Mouse (Mus musculus) heart, postnatal 10 days (tissue): ENCODE data around the gene Pld3. TPM values are rescaled to one million over a fixed set of nuclear protein-coding genes. Genes with fewer than 3 reads are reported as not detected.

Experiments used
- DNase-seq, 2 experiments: peaks; one replicate each; pipeline ENCODE4 v3.0.0; 2021
- intact Hi-C: fragments of 180-260 bp; cut with DNase I; formaldehyde crosslinking; loops from one replicate; pipeline ENCODE4 v1.15.1; 2025
- total RNA-seq, 2 experiments: library from RNA; stranded (reverse); gene quantifications; 2 replicates each; pipeline ENCODE4 v1.2.3; 2021

Gene Pld3
- total RNA-seq, 2 experiments from 2014 or later = 32.5 to 35.1 TPM

DNA sequence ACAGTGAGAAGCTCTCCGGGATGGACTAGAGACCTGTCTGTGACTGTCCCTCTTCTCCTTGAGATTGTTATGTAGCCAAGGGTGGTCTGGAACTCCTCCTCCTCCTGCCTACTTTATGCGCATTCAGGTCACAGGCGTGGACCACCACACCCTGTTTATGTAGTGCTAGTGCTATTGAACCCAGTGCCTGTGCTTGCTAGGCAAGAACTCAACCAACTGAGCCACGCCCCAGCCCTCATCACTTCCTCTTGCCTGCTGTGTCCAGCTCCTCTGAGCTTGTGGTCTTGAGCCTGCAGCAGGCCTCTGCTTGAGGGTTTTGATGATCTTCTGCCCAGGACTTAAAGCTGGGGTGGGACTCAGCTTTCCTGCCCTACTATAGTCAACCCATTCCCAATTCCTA, 19.1 kb upstream of the Pld3 start:
- intact Hi-C loops = no loop called here
- no peak for DNase-seq

DNA sequence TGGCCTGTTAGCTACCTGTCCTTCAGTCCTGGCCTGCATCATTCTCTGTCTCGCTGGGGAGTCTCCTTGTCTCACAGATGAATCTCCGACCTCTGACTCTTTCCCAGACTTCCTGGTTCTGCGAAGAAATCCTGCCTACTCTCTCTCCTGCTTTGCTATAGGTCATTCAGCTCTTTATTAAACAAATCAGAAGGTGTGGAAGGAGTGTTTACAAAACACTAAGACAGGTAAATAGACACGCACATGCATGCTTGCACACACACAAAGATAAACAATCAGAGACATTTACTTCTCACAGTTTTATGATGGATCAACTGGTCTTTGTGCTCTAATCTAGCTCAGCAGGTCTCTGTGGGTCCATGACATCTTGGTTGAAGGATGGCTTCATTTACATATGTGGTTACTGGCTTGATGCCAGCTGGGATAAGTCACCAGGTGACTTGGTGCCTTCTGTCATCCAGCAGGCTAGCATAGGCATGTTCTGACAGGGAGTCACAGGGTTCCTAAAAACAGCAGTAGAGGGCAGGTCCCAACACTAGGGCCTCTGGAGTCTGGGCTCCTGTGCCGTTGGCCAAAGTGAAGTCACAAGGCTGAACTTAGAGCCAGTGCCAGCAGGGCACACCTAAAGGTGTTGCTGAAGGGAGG, 16.7 kb upstream of the Pld3 start:
- intact Hi-C loops = no loop called here
- peak; percentile 26 to 52 for DNase-seq

DNA sequence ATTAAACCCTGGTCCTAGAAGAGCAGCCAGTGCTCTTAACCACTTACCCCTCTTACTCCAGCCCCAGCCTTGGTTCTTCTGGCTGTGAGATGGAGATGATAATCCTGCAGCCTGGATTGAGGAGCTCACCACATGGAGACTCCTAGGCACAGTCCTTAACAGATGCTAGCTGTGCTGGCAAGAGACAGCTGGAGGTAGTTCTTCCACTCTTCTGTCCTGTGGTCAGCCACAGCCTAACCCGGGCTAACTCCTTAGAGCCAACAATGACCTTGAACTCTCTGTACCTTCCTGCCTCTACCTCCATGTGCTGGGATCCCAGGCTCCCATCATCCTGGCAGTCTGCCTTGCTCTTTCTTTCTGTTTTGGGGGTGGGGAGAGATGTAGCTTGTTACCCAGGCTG, 8.0 kb upstream of the Pld3 start:
- intact Hi-C loops = no loop called here
- peak in 1 of 2 experiments; percentile 15 for DNase-seq

GRCm38 (mm10) chr7:27560291-27560887, 7.4 kb upstream of the Pld3 start:
- intact Hi-C loops = no loop called here
- DNase-seq = peak; percentile 75 to 81

DNA sequence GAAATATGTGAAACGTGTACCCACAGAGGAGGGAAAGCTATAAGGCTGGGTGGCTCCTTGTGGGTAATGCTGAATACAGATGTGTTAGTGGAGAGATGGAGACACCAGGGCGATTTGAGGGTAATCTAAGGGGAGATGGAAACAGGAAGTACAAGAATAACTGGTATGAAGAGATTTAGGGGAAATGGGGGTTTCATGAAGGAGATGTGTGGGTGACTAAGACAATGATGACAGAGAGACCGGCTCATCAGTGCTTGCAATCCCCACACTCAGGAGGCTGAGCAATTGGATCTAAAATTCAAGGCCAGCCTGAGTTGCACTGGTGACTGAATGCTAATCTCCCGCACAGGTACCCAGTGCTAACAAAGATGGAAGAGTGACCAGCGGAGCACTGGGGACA, 948 bp downstream of the Pld3 start:
- intact Hi-C loops = no loop called here
- no peak for DNase-seq

GRCm38 (mm10) chr7:27549597-27549996, 3.4 kb downstream of the Pld3 start:
- intact Hi-C loops = no loop called here
- DNase-seq = no peak

- intact Hi-C loops = no loop called here
- DNase-seq = no peak
Observed at GRCm38 (mm10) chr7:27544675-27545370, 8.2 kb downstream of the Pld3 start.

- intact Hi-C loops = no loop called here
- no peak for DNase-seq
Observed at GRCm38 (mm10) chr7:27543851-27544250, 9.2 kb downstream of the Pld3 start.

DNA sequence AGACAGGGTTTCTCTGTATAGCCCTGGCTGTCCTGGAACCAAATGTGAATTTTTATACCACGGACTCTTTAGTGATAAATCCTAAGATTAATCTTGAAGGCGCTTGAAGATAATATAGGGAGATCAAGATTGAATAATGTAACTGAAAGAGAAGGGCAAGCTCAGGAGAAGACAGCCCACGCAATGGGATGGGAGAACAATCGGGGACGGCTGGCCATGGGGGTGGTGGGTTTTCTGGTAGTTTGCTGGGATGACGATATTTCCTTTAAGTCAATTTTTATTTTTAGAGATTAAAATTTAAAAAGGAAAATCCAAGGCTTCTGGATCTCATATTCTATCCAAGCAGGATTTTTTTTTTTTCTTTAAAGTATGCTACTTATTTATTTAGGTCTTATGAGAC, 10.0 kb downstream of the Pld3 start:
- DNase-seq = no peak
- intact Hi-C loops = no loop called here

DNA sequence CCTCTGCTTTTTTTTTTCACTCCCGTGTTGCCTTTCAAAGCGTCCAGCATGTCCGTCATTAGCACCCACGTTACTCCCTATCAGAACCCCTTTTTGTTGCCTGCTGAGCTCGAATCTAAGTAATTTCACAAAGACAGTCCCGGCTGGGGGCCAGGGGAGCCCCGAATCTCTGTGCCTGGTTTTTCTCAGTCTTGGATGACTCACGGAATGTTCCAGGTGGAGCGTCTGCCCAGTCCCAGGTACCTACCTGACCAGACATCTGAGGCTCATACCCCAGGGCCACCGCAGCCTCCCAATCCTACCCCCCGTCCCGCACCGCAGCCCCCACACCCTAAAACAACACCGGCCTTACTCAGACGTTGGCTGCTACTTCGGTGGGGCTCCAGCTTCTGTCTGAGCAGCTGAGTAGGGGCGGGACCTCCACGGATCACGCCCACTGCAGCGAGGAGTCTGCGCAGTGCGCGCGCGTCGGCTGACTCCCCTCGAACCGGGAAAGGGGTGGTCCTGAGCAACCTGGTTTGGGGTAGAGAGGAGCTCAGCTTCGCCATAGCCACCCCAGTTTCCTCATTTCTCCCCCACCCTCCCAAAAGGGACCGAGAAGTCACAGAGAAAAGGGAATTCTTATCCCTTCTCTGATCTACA, 10.5 kb downstream of the Pld3 start:
- DNase-seq = peak; percentile 86 to 89
- intact Hi-C loops = no loop called here

- DNase-seq = no peak
- intact Hi-C loops = no loop called here
Observed at GRCm38 (mm10) chr7:27541922-27542321, 11.1 kb downstream of the Pld3 start.

GRCm38 (mm10) chr7:27541431-27541830, 11.6 kb downstream of the Pld3 start:
- DNase-seq = no peak
- intact Hi-C loops = no loop called here

DNA sequence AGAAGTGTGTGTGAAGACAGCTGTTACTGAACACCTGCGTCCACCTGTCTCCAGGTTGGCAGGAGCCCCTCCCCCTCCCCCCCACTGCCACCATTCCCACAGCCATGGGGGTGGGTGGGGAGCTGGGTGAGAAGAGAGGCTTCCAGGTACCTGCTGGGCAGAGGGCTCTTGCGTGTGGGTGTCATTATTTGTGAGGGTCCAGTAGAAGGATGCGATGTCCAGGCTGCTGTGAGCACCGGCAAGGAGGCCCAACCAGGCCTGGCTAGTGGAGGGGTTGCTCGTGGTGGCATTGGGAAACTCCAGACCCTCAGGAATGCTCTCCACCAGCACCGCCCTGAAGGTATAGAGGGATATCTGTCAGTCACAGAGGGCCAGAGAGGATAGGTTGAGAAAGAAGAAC, 12.1 kb downstream of the Pld3 start:
- no peak for DNase-seq
- intact Hi-C loops = no loop called here

GRCm38 (mm10) chr7:27540521-27540920, 12.5 kb downstream of the Pld3 start:
- intact Hi-C loops = no loop called here
- DNase-seq = no peak

DNA sequence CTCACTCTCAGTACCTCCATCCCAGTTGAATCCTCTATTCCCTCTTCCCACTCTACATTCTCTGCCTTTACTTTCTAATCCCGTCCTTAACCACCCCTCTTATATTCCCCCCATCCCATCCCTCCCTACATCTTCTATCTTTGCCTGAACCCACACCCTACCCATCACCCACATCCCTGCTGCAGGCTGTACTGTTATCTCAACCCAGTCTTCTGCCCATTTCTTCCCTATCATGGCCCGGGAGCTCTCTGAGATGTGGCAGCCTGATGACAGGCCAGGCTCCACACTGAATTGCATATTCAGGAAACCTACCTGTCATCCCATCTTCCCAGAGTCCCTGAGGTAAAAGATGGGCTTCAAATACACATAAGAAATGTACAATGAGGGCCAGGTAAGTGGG, 14.2 kb downstream of the Pld3 start:
- intact Hi-C loops = no loop called here
- DNase-seq = no peak

GRCm38 (mm10) chr7:27537998-27538397, 15.0 kb downstream of the Pld3 start:
- intact Hi-C loops = no loop called here
- DNase-seq = no peak

- no peak for DNase-seq
- intact Hi-C loops = no loop called here
Observed at GRCm38 (mm10) chr7:27536618-27537017, 16.4 kb downstream of the Pld3 start.

DNA sequence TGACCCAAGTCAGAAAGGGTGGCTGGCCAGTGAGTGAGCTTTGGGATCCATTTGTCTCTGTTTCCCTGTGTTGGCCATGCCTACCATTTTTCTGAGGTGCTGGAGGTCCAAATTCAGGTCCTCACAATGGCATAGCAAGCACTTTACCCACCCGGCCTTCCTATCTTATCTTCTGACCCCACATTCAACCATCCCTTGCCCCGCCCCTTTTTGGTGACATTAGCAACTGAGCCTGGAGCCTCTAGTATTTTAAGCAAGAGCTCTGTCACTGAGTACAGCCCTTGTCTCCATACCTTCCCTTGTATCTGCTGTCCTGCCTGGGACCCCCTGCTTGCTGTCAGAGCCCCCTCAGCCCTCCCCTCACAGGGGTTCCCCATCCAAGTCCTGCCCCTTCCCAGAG, 17.6 kb downstream of the Pld3 start:
- DNase-seq = no peak
- intact Hi-C loops = no loop called here

- DNase-seq = peak in 1 of 2 experiments; percentile 28
- intact Hi-C loops = no loop called here
Observed at GRCm38 (mm10) chr7:27532480-27533050, 20.5 kb downstream of the Pld3 start.

DNA sequence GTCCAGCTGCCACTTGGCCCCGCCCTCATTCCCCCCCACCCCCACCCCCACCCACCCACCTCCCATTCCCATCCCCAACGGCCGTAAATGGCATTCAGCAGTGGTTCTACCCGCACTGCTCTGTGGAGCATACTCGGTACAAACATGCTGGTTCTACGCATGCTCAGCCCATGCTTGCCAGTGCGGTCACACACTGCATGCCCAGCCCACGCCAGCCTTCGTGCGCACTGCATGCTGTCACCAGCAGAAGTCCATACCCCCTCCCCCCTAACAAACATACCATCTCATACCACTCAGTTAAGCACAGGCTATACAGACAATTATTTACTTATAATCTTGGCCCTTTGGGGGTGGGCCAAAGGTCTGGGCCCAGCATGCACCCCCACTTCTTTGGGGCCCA, 21.3 kb downstream of the Pld3 start:
- DNase-seq = no peak
- intact Hi-C loops = no loop called here

DNA sequence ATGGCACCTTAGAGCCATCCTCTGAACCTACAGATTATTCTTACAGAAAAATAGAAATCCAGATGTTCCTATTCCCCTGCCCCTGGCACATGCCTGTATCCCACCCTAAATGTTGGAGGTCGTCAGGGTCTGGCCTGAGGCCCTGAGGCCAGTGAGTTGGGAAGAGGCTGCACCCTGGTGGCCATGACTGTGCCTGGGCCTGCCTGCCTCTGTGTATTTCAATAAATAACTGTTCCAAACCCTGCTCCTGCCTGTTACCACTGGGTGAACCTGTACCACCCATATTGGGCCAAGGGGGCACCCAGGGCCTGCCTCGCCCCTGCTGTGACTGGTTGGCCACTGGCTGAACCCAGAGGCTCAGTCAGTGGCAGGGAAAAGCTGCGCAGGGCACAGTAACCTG, 22.1 kb downstream of the Pld3 start:
- DNase-seq = no peak
- intact Hi-C loops = no loop called here
